Mouse (Mus musculus) CH12.LX (cell line): ENCODE measurements around the gene Cldn7. TPM values are rescaled to one million over a fixed set of nuclear protein-coding genes. Genes with fewer than 3 reads are reported as not detected.

ENCODE experiments used
- DNase-seq: peaks from one replicate; pipeline ENCODE4 v3.0.0-alpha.2; 2013; ENCODE audit errors: extremely low read depth
- H3K27ac ChIP-seq: 2 replicates; pipeline ENCODE4 v1.5.1; 2012; ENCODE audit warnings: low read depth, mild to moderate bottlenecking, control low read depth, moderate library complexity; ENCODE audit not compliant: insufficient read depth
- H3K27me3 ChIP-seq: replicated peaks from 2 replicates; pipeline ENCODE3; 2012; ENCODE audit warnings: inconsistent platforms
- H3K36me3 ChIP-seq, 2 experiments: replicated peaks in 1 of 2; 2 replicates each; pipeline versions ENCODE3 to v1.6.1; 2012; ENCODE audit warnings: inconsistent platforms in 1 of 2, low read length in 1 of 2, mild to moderate bottlenecking in 1 of 2, mixed read lengths in 1 of 2, moderate library complexity in 1 of 2; ENCODE audit not compliant: control insufficient read depth in 1 of 2, insufficient read depth in 1 of 2
- H3K4me1 ChIP-seq, 2 experiments: 2 replicates each; pipeline ENCODE4 v1.6.1; 2012; ENCODE audit warnings: inconsistent platforms in 1 of 2, moderate library complexity in 1 of 2; ENCODE audit not compliant: insufficient read depth in 2 of 2, control insufficient read depth in 1 of 2
- H3K4me2 ChIP-seq: 2 replicates; pipeline ENCODE4 v1.6.1; 2012; ENCODE audit warnings: low read depth, mild to moderate bottlenecking, control low read depth; ENCODE audit not compliant: poor library complexity, insufficient read depth, severe bottlenecking
- H3K4me3 ChIP-seq, 3 experiments: fragments of 150-350 bp in 1 of 3; sonication (generic) in 1 of 3; replicated peaks in 1 of 3; 2 replicates each; pipeline versions ENCODE3 to v1.5.1; 2011 to 2012; ENCODE audit warnings: low read depth in 2 of 3, low read length in 2 of 3, mild to moderate bottlenecking in 2 of 3, moderate library complexity in 2 of 3, control low read depth in 1 of 3, improper control_type of control experiment in 1 of 3, inconsistent platforms in 1 of 3, mixed read lengths in 1 of 3; ENCODE audit not compliant: poor library complexity in 1 of 3
- H3K79me2 ChIP-seq: replicated peaks from 2 replicates; pipeline ENCODE4 v1.6.1; 2012; ENCODE audit warnings: mild to moderate bottlenecking, moderate library complexity; ENCODE audit not compliant: control insufficient read depth, poor library complexity, insufficient read depth, severe bottlenecking; ENCODE audit errors: extremely low read depth
- H3K9ac ChIP-seq: 2 replicates; pipeline ENCODE4 v1.6.1; 2012; ENCODE audit warnings: low read depth, mild to moderate bottlenecking, control low read depth, moderate library complexity; ENCODE audit not compliant: insufficient read depth
- H3K9me3 ChIP-seq: replicated peaks from 2 replicates; pipeline ENCODE3; 2012; ENCODE audit warnings: low read length, inconsistent platforms, mixed read lengths
- CHD1 ChIP-seq: IDR thresholded peaks from 2 replicates; pipeline ENCODE4 v1.6.1; 2012; ENCODE audit warnings: low read depth, low read length, improper control_type of control experiment, inconsistent platforms
- ELF1 ChIP-seq: IDR thresholded peaks from 2 replicates; pipeline ENCODE4 v1.6.1; 2014; ENCODE audit warnings: low read depth, mild to moderate bottlenecking, inconsistent platforms, low read length, improper control_type of control experiment
- ETS1 ChIP-seq: conservative IDR thresholded peaks from 2 replicates; pipeline ENCODE4 v1.6.1; 2012; ENCODE audit warnings: low read depth, mild to moderate bottlenecking, inconsistent platforms, low read length, improper control_type of control experiment, moderate library complexity
- GABPA ChIP-seq: IDR thresholded peaks from 2 replicates; pipeline ENCODE4 v1.6.1; 2012; ENCODE audit warnings: low read depth, low read length, improper control_type of control experiment, inconsistent platforms; ENCODE audit not compliant: insufficient replicate concordance
- HCFC1 ChIP-seq: IDR thresholded peaks from 2 replicates; pipeline ENCODE4 v1.6.1; 2012; ENCODE audit warnings: low read depth, mild to moderate bottlenecking, inconsistent platforms, low read length, improper control_type of control experiment
- IRF4 ChIP-seq: IDR thresholded peaks from 2 replicates; pipeline ENCODE4 v1.6.1; 2014; ENCODE audit warnings: low read depth, mild to moderate bottlenecking, inconsistent platforms, low read length, improper control_type of control experiment
- JUN ChIP-seq: IDR thresholded peaks from 2 replicates; pipeline ENCODE4 v1.6.1; 2011; ENCODE audit warnings: low read depth, mild to moderate bottlenecking, low read length, improper control_type of control experiment, moderate library complexity; ENCODE audit not compliant: insufficient read depth
- KAT2A ChIP-seq: IDR thresholded peaks from 2 replicates; pipeline ENCODE4 v1.6.1; 2012; ENCODE audit warnings: low read length, improper control_type of control experiment, inconsistent platforms; ENCODE audit not compliant: insufficient replicate concordance
- MAFK ChIP-seq: IDR thresholded peaks from 2 replicates; pipeline ENCODE4 v1.6.1; 2011; ENCODE audit warnings: low read length, improper control_type of control experiment; ENCODE audit not compliant: insufficient replicate concordance
- MAZ ChIP-seq: IDR thresholded peaks from 2 replicates; pipeline ENCODE4 v1.6.1; 2012; ENCODE audit warnings: low read depth, mild to moderate bottlenecking, inconsistent platforms, low read length, improper control_type of control experiment, moderate library complexity
- NELFE ChIP-seq: IDR thresholded peaks from 2 replicates; pipeline ENCODE4 v1.6.1; 2011; ENCODE audit warnings: low read depth, low read length, improper control_type of control experiment
- NRF1 ChIP-seq: IDR thresholded peaks from 2 replicates; pipeline ENCODE4 v1.6.1; 2014; ENCODE audit warnings: low read depth, mild to moderate bottlenecking, inconsistent platforms, low read length, improper control_type of control experiment, moderate library complexity
- POLR2A ChIP-seq: IDR thresholded peaks from 2 replicates; pipeline ENCODE4 v1.6.1; 2011; ENCODE audit warnings: low read depth, mild to moderate bottlenecking, improper control_type of control experiment, low read length
- POLR2AphosphoS2 ChIP-seq: IDR thresholded peaks from 2 replicates; pipeline ENCODE4 v1.6.1; 2011; ENCODE audit warnings: low read depth, low read length, improper control_type of control experiment
- RAD21 ChIP-seq: IDR thresholded peaks from 2 replicates; pipeline ENCODE4 v1.6.1; 2011; ENCODE audit warnings: low read depth, mild to moderate bottlenecking, low read length, improper control_type of control experiment, moderate library complexity
- SIN3A ChIP-seq: IDR thresholded peaks from 2 replicates; pipeline ENCODE4 v1.6.1; 2012; ENCODE audit warnings: low read length, improper control_type of control experiment, inconsistent platforms
- TCF12 ChIP-seq: IDR thresholded peaks from 2 replicates; pipeline ENCODE4 v1.6.1; 2014; ENCODE audit warnings: low read depth, mild to moderate bottlenecking, inconsistent platforms, low read length, improper control_type of control experiment
- UBTF ChIP-seq: IDR thresholded peaks from 2 replicates; pipeline ENCODE4 v1.6.1; 2012; ENCODE audit warnings: low read depth, mild to moderate bottlenecking, inconsistent platforms, low read length, improper control_type of control experiment, moderate library complexity
- USF1 ChIP-seq: IDR thresholded peaks from 2 replicates; pipeline ENCODE4 v1.6.1; 2014; ENCODE audit warnings: low read depth, mild to moderate bottlenecking, inconsistent platforms, low read length, improper control_type of control experiment
- USF2 ChIP-seq: conservative IDR thresholded peaks from 2 replicates; pipeline ENCODE4 v1.6.1; 2011; ENCODE audit warnings: low read depth, low read length, improper control_type of control experiment
- ZC3H11A ChIP-seq: IDR thresholded peaks from 2 replicates; pipeline ENCODE4 v1.6.1; 2012; ENCODE audit warnings: low read depth, mild to moderate bottlenecking, inconsistent platforms, low read length, improper control_type of control experiment
- dilution Hi-C: fragments of 300-500 bp; cut with MboI; formaldehyde crosslinking; loops from 2 replicates; pipeline ENCODE4 v1.14.3; 2020; ENCODE audit warnings: low sequenced_read_pairs; ENCODE audit not compliant: extremely low pct_unique_long_range_greater_than_20kb, extremely low pct_ligation_motif_present
- in situ Hi-C: fragments of 300-500 bp; cut with MboI; formaldehyde crosslinking; loops from 3 replicates; pipeline ENCODE4 v1.14.3; 2019; ENCODE audit warnings: low sequenced_read_pairs, low pct_ligation_motif_present, low pct_unique_long_range_greater_than_20kb, mixed read lengths
- polyA plus RNA-seq: library from polyadenylated mRNA; unstranded; fragments of >175 nt; gene quantifications from 2 replicates; pipeline ENCODE4 v1.2.1, GENCODE M21; 2012; ENCODE audit warnings: low read depth; ENCODE audit not compliant: insufficient read length
- total RNA-seq, 2 experiments: library from RNA; depleted of rRNA; stranded (reverse); fragments of 300-350 nt in 1 of 2; fragments of >200 nt in 1 of 2; gene quantifications; 2 replicates each; pipeline ENCODE4 v1.2.3; 2012 to 2014

Gene Cldn7
- total and polyA plus RNA-seq, 3 experiments = not detected

- H3K4me2 ChIP-seq = no peak overlapping the region
- dilution Hi-C loops = no loop called here
- no peak overlapping the region for H3K27ac ChIP-seq
- in situ Hi-C loops = loop anchor here (5.0 to 25.0 kb wide), 2 partner anchors 61 to 926 kb away; partner anchors contain the start of genes Per1 and Vamp2
- no peak for DNase-seq
- TF ChIP-seq ELF1 (no peak), MAZ (no peak), ETS1 (no peak), POLR2AphosphoS2 (no peak), MAFK (no peak), NRF1 (no peak), UBTF (no peak), IRF4 (no peak), POLR2A (no peak), GABPA (no peak)
- no peaks in the 10 kb centered on the region for H3K9me3 ChIP-seq
- no peaks in the 10 kb centered on the region for H3K27me3 ChIP-seq
- H3K36me3 ChIP-seq = peaks cover 59 to 66% of the 10 kb centered on the region in 2 experiments
- peaks cover 14 to 21% of the 10 kb centered on the region in 2 experiments for H3K4me1 ChIP-seq
- no peak overlapping the region for H3K9ac ChIP-seq
- H3K79me2 ChIP-seq = no peaks in the 10 kb centered on the region
- no peak overlapping the region for H3K4me3 ChIP-seq
These were observed 48.4 kb downstream of the Cldn7 start for GRCm38 (mm10) chr11:70012931-70013330.

GRCm38 (mm10) chr11:70013408-70013807 lies 48.8 kb downstream of the Cldn7 start:
- peaks cover 14 to 21% of the 10 kb centered on the region in 2 experiments for H3K4me1 ChIP-seq
- no peak overlapping the region for H3K4me2 ChIP-seq
- H3K36me3 ChIP-seq = peaks cover 55 to 61% of the 10 kb centered on the region in 2 experiments
- H3K79me2 ChIP-seq = no peaks in the 10 kb centered on the region
- H3K27ac ChIP-seq = no peak overlapping the region
- no peak for TF ChIP-seq HCFC1
- no peak for TF ChIP-seq SIN3A
- TF ChIP-seq NELFE = no peak
- TF ChIP-seq ZC3H11A = no peak
- TF ChIP-seq NRF1 = no peak
- TF ChIP-seq CHD1 = no peak
- no peak for TF ChIP-seq IRF4
- no peak for TF ChIP-seq ELF1
- no peak for TF ChIP-seq TCF12
- TF ChIP-seq RAD21 = no peak
- no peak for TF ChIP-seq USF2
- no peak for TF ChIP-seq ETS1
- no peak for TF ChIP-seq JUN
- TF ChIP-seq KAT2A = no peak
- no peak for TF ChIP-seq USF1
- no peak overlapping the region for H3K9ac ChIP-seq
- in situ Hi-C loops = loop anchor here (5.0 to 25.0 kb wide), 2 partner anchors 61 to 926 kb away; partner anchors contain the start of genes Per1 and Vamp2
- no peak for DNase-seq
- no peaks in the 10 kb centered on the region for H3K27me3 ChIP-seq
- no peaks in the 10 kb centered on the region for H3K9me3 ChIP-seq
- dilution Hi-C loops = no loop called here
- no peak overlapping the region for H3K4me3 ChIP-seq
